Mouse (Mus musculus) small intestine, adult 2 months (tissue): Measurements from ENCODE around the gene Pofut1. TPM values are rescaled to one million over a fixed set of nuclear protein-coding genes. Genes with fewer than 3 reads are reported as not detected.
A peak's percentile ranks its signal among the peaks of the same experiment; 100 is the strongest.

ENCODE experiments used
- H3K27ac ChIP-seq: fragments of 200-500 bp; 2 replicates; pipeline ENCODE4 v1.5.1; 2012; ENCODE audit warnings: low read depth, low read length, control low read depth, inconsistent platforms; ENCODE audit not compliant: insufficient read depth
- H3K27me3 ChIP-seq: fragments of 200-500 bp; 2 replicates; pipeline ENCODE4 v1.6.1; 2012; ENCODE audit warnings: mild to moderate bottlenecking, moderate library complexity, low read length, inconsistent platforms; ENCODE audit not compliant: control insufficient read depth, insufficient read depth
- H3K36me3 ChIP-seq: fragments of 200-500 bp; 2 replicates; pipeline ENCODE4 v1.6.1; 2012; ENCODE audit warnings: mild to moderate bottlenecking, low read length, control low read depth, inconsistent platforms; ENCODE audit not compliant: control insufficient read depth, insufficient read depth
- H3K4me1 ChIP-seq: fragments of 200-500 bp; 2 replicates; pipeline ENCODE4 v1.6.1; 2012; ENCODE audit warnings: low read length, inconsistent platforms, mixed read lengths; ENCODE audit not compliant: control insufficient read depth, insufficient read depth, insufficient read length
- H3K4me3 ChIP-seq: fragments of 200-500 bp; 2 replicates; pipeline ENCODE4 v1.5.1; 2012; ENCODE audit warnings: low read depth, mild to moderate bottlenecking, control low read depth, inconsistent platforms, low read length, moderate library complexity
- CTCF ChIP-seq: fragments of 200-500 bp; IDR thresholded peaks from 2 replicates; pipeline ENCODE4 v1.5.1; 2012; ENCODE audit warnings: low read depth, mild to moderate bottlenecking, control low read depth, inconsistent platforms, low read length, moderate library complexity, mixed read lengths; ENCODE audit not compliant: insufficient replicate concordance, insufficient read length; ENCODE audit errors: extremely low read depth
- POLR2A ChIP-seq: fragments of 200-500 bp; IDR thresholded peaks from 2 replicates; pipeline ENCODE4 v1.6.1; 2012; ENCODE audit warnings: low read depth, mild to moderate bottlenecking, control low read depth, inconsistent platforms, low read length, moderate library complexity
- WGBS: fragments of 180-500 bp; shearing (Covaris S2); methylation state at CpG from one replicate; pipeline ENCODE4 v1.1.7; 2018; 5-methylcytosine and 5-hydroxymethylcytosine counted together
- polyA plus RNA-seq: library from polyadenylated mRNA; depleted of rRNA; stranded (reverse); fragments of >200 nt; gene quantifications from 2 replicates; pipeline ENCODE4 v1.2.3, GENCODE M21; 2012; rRNA removed

The Pofut1 gene
- 10.5 and 20.4 TPM in 2 replicates for polyA plus RNA-seq

- Histone ChIP-seq H3K36me3 (peaks cover 4% of the 10 kb centered on the region; the same call in 1 of the 2 replicates), H3K27me3 (no peaks in the 10 kb centered on the region), H3K27ac (peak within 1 kb of the TSS; percentile 85), H3K4me1 (peaks cover 17% of the 10 kb centered on the region; the same call in 1 of the 2 replicates), H3K4me3 (peak within 1 kb of the TSS; percentile 85)
- under 1% methylated on average over 62 of the region's 72 CpGs for WGBS
- TF ChIP-seq CTCF = 0 out of 2 replicates have a peak, but pooled peaks have one; percentile 8
- TF ChIP-seq POLR2A = peak; percentile 52; the same call in 1 of the 2 replicates
Measured at GRCm38 (mm10) chr2:153241250-153242014, at the start of gene Pofut1, which contains the start of gene Plagl2. TSS of gene Pofut1 (plus strand) at chr2:153241533. TSS of gene Plagl2 (minus strand) at chr2:153241426.

GRCm38 (mm10) chr2:153194255-153194654 lies 47.1 kb upstream of the Pofut1 start:
- peaks cover 5% of the 10 kb centered on the region; the same call in 1 of the 2 replicates for H3K4me1 ChIP-seq
- TF ChIP-seq POLR2A (no peak), CTCF (no peak)
- H3K4me3 ChIP-seq = no peak overlapping the region
- WGBS = 94% methylated on average over 3 of the region's 3 CpGs
- no peak overlapping the region for H3K27ac ChIP-seq
- H3K27me3 ChIP-seq = no peaks in the 10 kb centered on the region
- H3K36me3 ChIP-seq = peaks cover 71% of the 10 kb centered on the region

- no peak for TF ChIP-seq POLR2A
- TF ChIP-seq CTCF = no peak
- H3K36me3 ChIP-seq = peaks cover 66% of the 10 kb centered on the region
- no peak overlapping the region for H3K4me3 ChIP-seq
- no peak overlapping the region for H3K27ac ChIP-seq
- 46% methylated on average over 5 of the region's 5 CpGs for WGBS
- no peaks in the 10 kb centered on the region for H3K27me3 ChIP-seq
- H3K4me1 ChIP-seq = peaks cover 5% of the 10 kb centered on the region; the same call in 1 of the 2 replicates
Measured at GRCm38 (mm10) chr2:153198485-153198884, 42.8 kb upstream of the Pofut1 start.

- WGBS = 74% methylated on average over 2 of the region's 2 CpGs
Measured at GRCm38 (mm10) chr2:153199114-153199513, 42.2 kb upstream of the Pofut1 start.

GRCm38 (mm10) chr2:153202766-153203165 lies 38.6 kb upstream of the Pofut1 start:
- no peak overlapping the region for H3K27ac ChIP-seq
- WGBS = 73% methylated on average over 1 of the region's 1 CpGs
- peaks cover 69% of the 10 kb centered on the region for H3K36me3 ChIP-seq
- no peak for TF ChIP-seq CTCF
- TF ChIP-seq POLR2A = no peak
- H3K4me1 ChIP-seq = no peaks in the 10 kb centered on the region
- H3K27me3 ChIP-seq = no peaks in the 10 kb centered on the region
- no peak overlapping the region for H3K4me3 ChIP-seq

More at GRCm38 (mm10) chr2:153199114-153199513, 42.2 kb upstream of the Pofut1 start:
- TF ChIP-seq POLR2A = no peak
- no peak for TF ChIP-seq CTCF
- peaks cover 69% of the 10 kb centered on the region for H3K36me3 ChIP-seq
- H3K27ac ChIP-seq = no peak overlapping the region
- no peaks in the 10 kb centered on the region for H3K27me3 ChIP-seq
- peaks cover 4% of the 10 kb centered on the region; the same call in 1 of the 2 replicates for H3K4me1 ChIP-seq
- H3K4me3 ChIP-seq = no peak overlapping the region

GRCm38 (mm10) chr2:153208149-153208548 lies 33.2 kb upstream of the Pofut1 start:
- Histone ChIP-seq H3K27ac (no peak overlapping the region), H3K36me3 (peaks cover 51% of the 10 kb centered on the region), H3K4me3 (no peak overlapping the region), H3K4me1 (no peaks in the 10 kb centered on the region; the same call in 1 of the 2 replicates), H3K27me3 (no peaks in the 10 kb centered on the region)
- WGBS = 98% methylated on average over 2 of the region's 2 CpGs
- TF ChIP-seq CTCF (no peak), POLR2A (no peak)

- WGBS = 48% methylated on average over 5 of the region's 5 CpGs
- peaks cover 41% of the 10 kb centered on the region for H3K36me3 ChIP-seq
Measured at GRCm38 (mm10) chr2:153209286-153209685, 32.0 kb upstream of the Pofut1 start.

More at GRCm38 (mm10) chr2:153209286-153209685, 32.0 kb upstream of the Pofut1 start:
- Histone ChIP-seq H3K27ac (no peak overlapping the region), H3K27me3 (no peaks in the 10 kb centered on the region), H3K4me3 (no peak overlapping the region), H3K4me1 (no peaks in the 10 kb centered on the region; the same call in 1 of the 2 replicates)
- no peak for TF ChIP-seq CTCF
- no peak for TF ChIP-seq POLR2A
